Mouse (Mus musculus): ENCODE measurements around the gene Entpd8. TPM values are rescaled to one million over a fixed set of nuclear protein-coding genes. Genes with fewer than 3 reads are reported as not detected.

Entpd8 gene
- polyA plus RNA-seq (2012; rRNA removed) = 0.81 and 1.6 TPM in 2 replicates

DNA sequence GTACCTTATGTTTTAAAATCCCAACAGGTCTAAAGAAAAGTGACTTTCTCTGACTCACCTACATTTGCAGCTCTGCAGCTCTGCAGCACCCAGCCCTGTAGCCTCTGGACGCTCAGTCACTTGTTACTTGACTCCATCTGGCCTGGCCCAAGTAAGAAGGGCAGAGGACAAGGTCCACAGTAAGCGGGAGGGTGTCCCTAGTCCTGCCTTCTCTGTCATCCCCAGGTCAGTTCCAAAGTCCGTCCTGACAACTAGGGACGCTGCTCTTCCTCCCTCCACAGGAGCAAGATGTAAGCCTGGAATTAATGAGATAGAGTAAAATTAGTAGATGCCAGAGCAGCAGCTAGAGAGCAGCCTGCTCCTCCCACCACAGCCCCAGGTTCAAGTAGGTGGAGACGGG is at the start of gene Entpd8:
TSS of gene Entpd8 (plus strand) at position 229 of the 400 bp plus-strand sequence.

DNA sequence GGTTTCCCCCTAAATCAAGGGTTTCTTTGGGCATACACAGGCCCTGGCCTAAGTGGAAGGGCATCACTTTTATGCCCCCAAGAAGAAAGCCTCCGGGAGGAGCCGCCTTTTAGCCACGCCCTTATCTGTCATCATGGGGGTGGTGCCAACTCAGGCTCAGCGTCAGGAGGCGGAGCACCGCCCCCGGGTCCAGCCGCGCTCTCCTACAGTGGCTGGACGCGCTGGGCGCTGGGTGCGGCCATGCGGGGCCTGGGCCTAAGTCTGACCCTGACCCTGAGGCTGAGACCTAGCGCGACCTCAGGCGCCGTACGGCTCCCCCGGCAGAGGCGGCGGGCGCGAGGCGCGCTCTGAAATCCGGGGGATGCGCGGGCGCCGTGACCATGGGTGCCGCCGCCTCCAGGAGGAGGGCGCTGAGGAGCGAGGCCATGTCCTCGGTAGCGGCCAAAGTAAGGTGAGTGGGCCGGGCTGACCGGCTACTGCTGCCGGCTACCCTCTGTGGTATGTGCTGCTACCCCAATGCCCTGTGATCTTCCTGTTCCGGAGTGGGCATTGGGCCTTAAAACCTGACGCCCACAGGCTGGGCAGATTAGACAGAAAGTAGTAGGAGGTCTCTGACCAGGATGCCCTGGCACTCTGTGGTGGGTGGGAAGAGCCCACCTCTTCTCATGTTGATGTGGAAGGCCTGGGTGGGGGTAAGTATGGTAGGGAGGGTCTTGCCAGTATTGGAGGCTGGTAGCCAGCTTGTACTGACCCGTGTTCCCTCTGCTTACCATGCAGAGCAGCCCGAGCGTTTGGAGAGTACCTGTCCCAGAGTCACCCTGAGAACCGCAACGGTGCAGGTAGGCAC is 25.7 kb upstream of the Entpd8 start, which contains the start of gene Nsmf:
TSS of gene Nsmf (plus strand) at position 135 of the 847 bp plus-strand sequence.

DNA sequence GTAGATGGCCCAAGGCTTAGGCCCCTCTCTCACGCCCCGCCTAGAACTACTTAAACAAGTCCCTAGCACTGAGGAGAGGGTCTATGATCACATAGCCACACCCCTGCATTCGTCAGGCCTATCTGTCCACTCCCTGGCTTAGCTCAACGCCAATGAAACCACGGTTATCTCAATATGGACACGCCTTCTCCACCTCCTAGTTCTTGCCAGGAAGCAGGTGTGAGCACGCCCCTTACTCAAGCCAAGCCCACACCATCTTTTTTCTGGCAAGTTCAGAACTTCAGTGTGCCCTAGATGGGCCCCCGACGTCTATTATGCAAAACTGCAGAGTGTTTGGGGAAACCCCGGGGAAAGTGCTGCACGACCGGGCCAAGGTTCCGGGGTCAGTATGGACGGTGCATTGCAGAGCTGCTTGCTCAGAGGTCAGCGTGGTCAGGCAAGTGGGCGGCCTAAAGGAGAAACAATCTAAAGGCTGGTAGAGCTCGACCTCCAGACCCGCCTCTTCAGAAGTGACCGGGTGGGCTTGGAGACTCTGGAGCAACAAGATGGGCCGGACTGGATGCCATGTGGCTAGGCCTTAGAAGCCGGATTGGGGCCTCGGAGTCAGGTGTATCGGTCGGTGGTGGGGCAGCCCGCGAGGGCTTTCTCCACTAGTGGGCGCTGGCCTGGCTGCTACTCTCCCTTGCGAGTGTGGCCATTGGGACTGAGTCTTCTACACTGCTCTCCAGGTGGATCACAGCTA is 15.2 kb downstream of the Entpd8 start, which contains the start of gene Noxa1:
TSS of gene Noxa1 (minus strand) at position 41 of the 742 bp plus-strand sequence.

Other genes with a start within 250 kb of the Entpd8 start
- 72.9 and 89.0 TPM in 2 replicates for gene Ehmt1, start 160.7 kb upstream of the Entpd8 start, polyA plus RNA-seq (2012; rRNA removed)
- gene Arrdc1, start 145.1 kb upstream of the Entpd8 start, polyA plus RNA-seq (2012; rRNA removed) = 131 and 159 TPM in 2 replicates
- 11.6 and 15.5 TPM in 2 replicates for gene Zmynd19, start 130.5 kb upstream of the Entpd8 start, polyA plus RNA-seq (2012; rRNA removed)
- 29.8 and 34.1 TPM in 2 replicates for gene Dph7, start 117.9 kb upstream of the Entpd8 start, polyA plus RNA-seq (2012; rRNA removed)
- 22.5 and 24.2 TPM in 2 replicates for gene Mrpl41, start 105.2 kb upstream of the Entpd8 start, polyA plus RNA-seq (2012; rRNA removed)
- gene Pnpla7, start 104.3 kb upstream of the Entpd8 start, polyA plus RNA-seq (2012; rRNA removed) = 15.7 and 21.7 TPM in 2 replicates
- 281 and 345 TPM in 2 replicates for gene Nsmf, start 25.9 kb upstream of the Entpd8 start, polyA plus RNA-seq (2012; rRNA removed)
- 1.9 and 3.4 TPM in 2 replicates for gene Noxa1, start 14.8 kb downstream of the Entpd8 start, polyA plus RNA-seq (2012; rRNA removed)
- 16.0 and 20.1 TPM in 2 replicates for gene Nrarp, start 100.5 kb downstream of the Entpd8 start, polyA plus RNA-seq (2012; rRNA removed)
- gene Tor4a, start 116.6 kb downstream of the Entpd8 start, polyA plus RNA-seq (2012; rRNA removed) = 91.7 and 92.6 TPM in 2 replicates
- gene Nelfb, start 131.2 kb downstream of the Entpd8 start, polyA plus RNA-seq (2012; rRNA removed) = 54.5 and 59.1 TPM in 2 replicates
- not detected in 2 replicates for gene Stpg3, start 134.3 kb downstream of the Entpd8 start, polyA plus RNA-seq (2012; rRNA removed)
- 0.18 and 0.40 TPM in 2 replicates for gene Fam166a, start 138.4 kb downstream of the Entpd8 start, polyA plus RNA-seq (2012; rRNA removed)
- 582 and 710 TPM in 2 replicates for gene Tubb4b, start 144.4 kb downstream of the Entpd8 start, polyA plus RNA-seq (2012; rRNA removed)
- not detected in 2 replicates for gene Slc34a3, start 154.1 kb downstream of the Entpd8 start, polyA plus RNA-seq (2012; rRNA removed)
- 0.10 TPM in 1 of 2 replicates, not detected in the other for gene Rnf224, start 156.5 kb downstream of the Entpd8 start, polyA plus RNA-seq (2012; rRNA removed)
- 27.2 and 28.5 TPM in 2 replicates for gene Rnf208, start 162.0 kb downstream of the Entpd8 start, polyA plus RNA-seq (2012; rRNA removed)
- 1.6 and 1.7 TPM in 2 replicates for gene Cysrt1, start 162.1 kb downstream of the Entpd8 start, polyA plus RNA-seq (2012; rRNA removed)
- 31.6 and 35.4 TPM in 2 replicates for gene AL732309.1, start 166.6 kb downstream of the Entpd8 start, polyA plus RNA-seq (2012; rRNA removed)
- 85.0 and 109 TPM in 2 replicates for gene Tmem203, start 175.1 kb downstream of the Entpd8 start, polyA plus RNA-seq (2012; rRNA removed)
- 30.9 and 32.4 TPM in 2 replicates for gene Tprn, start 182.3 kb downstream of the Entpd8 start, polyA plus RNA-seq (2012; rRNA removed)
- gene Ssna1, start 192.1 kb downstream of the Entpd8 start, polyA plus RNA-seq (2012; rRNA removed) = 85.4 and 91.9 TPM in 2 replicates
- 112 and 124 TPM in 2 replicates for gene Anapc2, start 192.2 kb downstream of the Entpd8 start, polyA plus RNA-seq (2012; rRNA removed)
- 0.51 and 0.55 TPM in 2 replicates for gene Tmem210, start 207.8 kb downstream of the Entpd8 start, polyA plus RNA-seq (2012; rRNA removed)
- gene Lrrc26, start 209.6 kb downstream of the Entpd8 start, polyA plus RNA-seq (2012; rRNA removed) = 37.9 and 39.1 TPM in 2 replicates
- gene Grin1, start 238.9 kb downstream of the Entpd8 start, polyA plus RNA-seq (2012; rRNA removed) = 1.1 and 1.7 TPM in 2 replicates

All from ovary, adult 2 months (tissue).